Mouse (Mus musculus) thymus, adult 2 months (tissue): ENCODE measurements around the gene Wee1. TPM values are rescaled to one million over a fixed set of nuclear protein-coding genes. Genes with fewer than 3 reads are reported as not detected.
"Not testable (repeated sequence)": the region's sequence is repeated elsewhere in the genome, so short reads cannot be mapped to it uniquely, and the experiment has no call there.

Source experiments
- DNase-seq: peaks from one replicate; pipeline ENCODE4 v3.0.0; 2021
- H3K27ac ChIP-seq: fragments of 200-500 bp; 2 replicates; pipeline ENCODE4 v1.5.1; 2012; ENCODE audit warnings: low read length, control low read depth; ENCODE audit not compliant: control insufficient read depth, insufficient read depth
- H3K27me3 ChIP-seq: fragments of 200-500 bp; 2 replicates; pipeline ENCODE4 v1.6.1; 2012; ENCODE audit warnings: mild to moderate bottlenecking, low read length, moderate library complexity, mixed read lengths; ENCODE audit not compliant: control insufficient read depth, insufficient read depth
- H3K36me3 ChIP-seq: fragments of 200-500 bp; 2 replicates; pipeline ENCODE4 v1.6.1; 2012; ENCODE audit warnings: mild to moderate bottlenecking, low read length, moderate library complexity; ENCODE audit not compliant: control insufficient read depth, insufficient read depth
- H3K4me1 ChIP-seq: fragments of 200-500 bp; replicated peaks from 2 replicates; pipeline ENCODE4 v1.6.1; 2012; ENCODE audit warnings: low read length; ENCODE audit not compliant: control insufficient read depth, insufficient read depth
- H3K4me3 ChIP-seq: fragments of 200-500 bp; 2 replicates; pipeline ENCODE4 v1.5.1; 2012; ENCODE audit warnings: mild to moderate bottlenecking, low read length, control low read depth, moderate library complexity; ENCODE audit not compliant: control insufficient read depth, insufficient read depth
- CTCF ChIP-seq: fragments of 200-500 bp; IDR thresholded peaks from 2 replicates; pipeline ENCODE4 v1.5.1; 2012; ENCODE audit warnings: mild to moderate bottlenecking, control low read depth, low read length, moderate library complexity, borderline replicate concordance; ENCODE audit not compliant: control insufficient read depth, poor library complexity, insufficient read depth; ENCODE audit errors: extremely low read depth
- POLR2A ChIP-seq: fragments of 200-500 bp; IDR thresholded peaks from 2 replicates; pipeline ENCODE4 v1.6.1; 2012; ENCODE audit warnings: mild to moderate bottlenecking, low read length, control low read depth, moderate library complexity; ENCODE audit not compliant: control insufficient read depth, poor library complexity, insufficient read depth; ENCODE audit errors: extremely low read depth
- WGBS: fragments of 180-500 bp; shearing (Covaris S2); methylation state at CpG from one replicate; pipeline ENCODE4 v1.1.7; 2018; 5-methylcytosine and 5-hydroxymethylcytosine counted together
- polyA plus RNA-seq: library from polyadenylated mRNA; depleted of rRNA; stranded (reverse); fragments of >200 nt; gene quantifications from 2 replicates; pipeline ENCODE4 v1.2.3, GENCODE M21; 2012

Wee1 gene
- polyA plus RNA-seq, 1 experiment, result 13.0 TPM

DNA sequence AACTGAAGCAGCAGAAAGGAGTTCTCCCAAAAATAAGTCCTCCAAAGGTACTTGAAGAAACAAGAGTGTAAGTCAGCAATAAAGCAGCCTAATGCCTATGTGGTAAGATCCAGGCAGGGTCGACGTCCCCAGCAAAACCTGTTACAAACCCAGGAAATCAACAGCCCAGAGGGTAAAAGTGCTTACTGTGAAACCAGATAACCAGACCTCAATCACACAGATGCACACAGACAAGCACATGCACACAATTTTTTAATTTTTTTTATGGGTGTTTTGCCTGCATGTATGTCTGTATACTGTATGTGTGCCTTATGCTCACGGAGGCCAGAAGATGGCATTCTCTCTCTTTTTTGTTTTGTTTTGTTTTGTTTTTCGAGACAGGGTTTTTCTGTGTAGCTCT, 25.5 kb upstream of the Wee1 start:
- TF ChIP-seq POLR2A (no peak), CTCF (no peak)
- Histone ChIP-seq H3K27me3 (no peaks in the 10 kb centered on the region), H3K4me3 (no peak overlapping the region), H3K36me3 (peaks cover 48% of the 10 kb centered on the region), H3K27ac (no peak overlapping the region), H3K4me1 (no peaks in the 10 kb centered on the region)
- no peak for DNase-seq
- 90% methylated on average over 4 of the region's 4 CpGs for WGBS

DNA sequence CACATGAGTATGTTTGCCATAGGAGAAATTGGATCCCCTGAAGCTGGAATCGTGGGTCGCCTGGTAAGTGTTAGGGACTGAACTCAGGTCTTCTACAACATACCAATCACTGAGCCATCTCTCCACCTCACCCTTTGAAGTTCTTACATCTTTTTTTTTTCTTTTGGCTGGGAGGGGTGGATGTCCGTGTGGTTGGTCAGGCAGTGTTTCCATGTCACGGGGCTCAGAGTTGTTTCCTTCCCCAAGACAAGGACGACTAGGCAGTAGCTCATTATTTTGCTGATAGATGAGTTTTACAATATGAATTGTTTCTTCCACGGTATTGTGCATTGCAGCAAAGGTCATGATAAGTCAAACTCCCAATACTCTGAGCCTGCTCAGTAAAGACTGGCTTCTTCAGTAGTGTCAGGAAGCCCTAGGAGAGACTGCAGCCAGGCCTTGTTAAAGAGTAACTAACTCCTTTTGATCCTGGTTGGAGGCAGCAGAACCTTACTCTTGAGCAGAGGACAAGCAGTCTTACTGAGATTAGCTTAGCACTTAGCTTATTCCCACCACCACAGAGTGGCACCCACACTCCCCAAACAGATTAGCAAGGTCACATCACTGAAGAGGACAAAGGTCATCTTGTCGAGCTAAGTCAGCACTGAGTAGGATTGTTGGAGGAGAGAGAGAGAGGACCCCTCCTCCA, 24.6 kb upstream of the Wee1 start:
- 86% methylated on average over 7 of the region's 7 CpGs for WGBS
- DNase-seq, result no peak
- Histone ChIP-seq H3K27me3 (no peaks in the 10 kb centered on the region), H3K27ac (no peak overlapping the region), H3K4me1 (no peaks in the 10 kb centered on the region), H3K4me3 (no peak overlapping the region), H3K36me3 (peaks cover 39% of the 10 kb centered on the region)
- TF ChIP-seq CTCF, result no peak

DNA sequence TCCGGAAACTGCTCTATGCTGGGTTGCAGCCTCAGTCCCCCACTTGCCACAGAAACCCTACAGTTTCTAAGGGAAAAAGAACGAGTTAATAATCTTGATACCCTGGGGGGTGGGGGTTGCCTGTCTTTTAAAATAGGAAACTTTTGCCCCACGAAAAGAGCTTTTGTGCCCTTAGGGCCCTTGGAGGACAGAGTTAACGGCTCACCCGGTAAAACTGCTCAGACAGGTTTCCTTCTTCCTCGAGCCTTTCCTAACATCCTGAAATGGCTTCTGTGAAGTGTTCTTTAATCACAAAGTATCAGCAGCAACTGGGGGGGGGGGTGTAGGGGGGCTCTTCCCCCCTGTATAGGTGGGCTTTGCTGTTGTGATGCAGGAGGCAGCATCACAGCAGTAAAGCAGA, 21.0 kb upstream of the Wee1 start:
- H3K27ac ChIP-seq, result no peak overlapping the region
- WGBS, result 81% methylated on average over 6 of the region's 6 CpGs
- DNase-seq, result no peak
- H3K27me3 ChIP-seq, result no peaks in the 10 kb centered on the region
- H3K36me3 ChIP-seq, result peaks cover 3% of the 10 kb centered on the region; the same call in 1 of the 2 replicates
- no peak overlapping the region for H3K4me3 ChIP-seq
- no peaks in the 10 kb centered on the region for H3K4me1 ChIP-seq
- TF ChIP-seq CTCF, result no peak
- TF ChIP-seq POLR2A, result no peak

DNA sequence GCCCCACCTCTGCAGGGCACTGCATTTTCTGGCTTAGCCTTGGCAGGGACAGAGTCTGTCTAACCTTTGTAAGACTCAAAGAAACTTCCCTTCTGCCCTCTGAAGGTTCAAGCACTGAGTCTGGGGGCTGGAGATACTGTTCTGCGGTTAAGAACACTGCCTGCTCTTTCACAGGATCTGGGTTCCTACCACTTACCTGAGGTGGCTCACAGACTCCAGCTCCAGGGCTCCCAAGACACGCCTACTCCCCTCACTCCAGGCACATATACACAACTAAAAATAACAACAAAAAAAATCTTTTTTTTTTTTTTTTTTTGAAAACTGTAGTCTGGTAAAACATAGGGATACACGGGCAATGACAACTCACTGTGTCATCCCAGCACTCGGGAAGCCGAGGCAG, 20.6 kb upstream of the Wee1 start:
- no peak overlapping the region for H3K4me3 ChIP-seq
- no peak for TF ChIP-seq CTCF
- no peak for TF ChIP-seq POLR2A
- WGBS, result 93% methylated on average over 5 of the region's 5 CpGs

DNA sequence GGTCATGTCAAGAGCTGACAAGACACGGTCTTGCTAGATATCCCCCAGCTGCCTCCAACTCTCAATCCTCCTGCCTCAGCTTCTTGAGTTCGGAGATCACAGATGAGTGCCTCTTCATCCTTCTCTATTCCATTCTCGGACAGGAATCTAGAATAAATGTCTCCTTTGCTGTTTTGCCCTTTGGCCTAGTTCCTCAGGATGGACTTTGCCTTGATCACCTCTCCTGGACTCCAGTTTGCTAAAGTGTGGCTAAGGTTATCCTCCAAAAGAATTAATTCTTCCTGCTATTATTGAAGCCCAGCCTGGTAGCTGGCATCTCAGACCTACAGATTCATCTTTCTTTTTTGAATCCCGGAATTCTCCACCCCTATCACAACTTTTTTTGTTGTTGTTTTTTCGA, 16.8 kb upstream of the Wee1 start:
- Histone ChIP-seq H3K36me3 (no peaks in the 10 kb centered on the region), H3K27me3 (no peaks in the 10 kb centered on the region), H3K4me3 (no peak overlapping the region), H3K27ac (no peak overlapping the region), H3K4me1 (peaks cover 13% of the 10 kb centered on the region)
- TF ChIP-seq POLR2A (no peak), CTCF (no peak)
- no peak for DNase-seq
- 94% methylated on average over 5 of the region's 5 CpGs for WGBS

More for the DNA sequence above, 20.6 kb upstream of the Wee1 start:
- H3K27me3 ChIP-seq, result no peaks in the 10 kb centered on the region
- peaks cover 1% of the 10 kb centered on the region for H3K4me1 ChIP-seq
- no peaks in the 10 kb centered on the region for H3K36me3 ChIP-seq
- DNase-seq, result no peak
- H3K27ac ChIP-seq, result no peak overlapping the region

DNA sequence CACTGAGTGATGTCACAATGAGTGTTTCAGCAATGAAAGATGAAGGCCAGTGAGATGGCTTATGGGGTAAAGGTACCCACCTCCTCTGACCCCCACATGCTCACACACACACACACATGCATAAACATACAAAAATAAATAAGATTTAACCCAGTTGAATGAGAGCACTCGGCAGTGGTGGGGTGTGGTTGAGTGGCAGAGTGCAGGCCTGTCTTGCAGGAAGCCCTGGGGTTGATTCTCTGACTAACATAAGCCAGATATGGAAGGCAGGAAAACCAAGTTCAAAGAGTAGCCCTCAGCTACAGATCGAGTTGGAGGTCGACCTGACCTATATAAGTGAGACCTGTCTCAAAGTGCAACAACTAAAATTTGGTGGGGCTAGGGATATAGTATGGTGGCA, 15.2 kb upstream of the Wee1 start:
- Histone ChIP-seq H3K36me3 (no peaks in the 10 kb centered on the region), H3K4me3 (no peak overlapping the region), H3K27me3 (no peaks in the 10 kb centered on the region), H3K27ac (no peak overlapping the region), H3K4me1 (peaks cover 13% of the 10 kb centered on the region)
- no peak for TF ChIP-seq POLR2A
- TF ChIP-seq CTCF, result no peak
- 9% methylated on average over 3 of the region's 3 CpGs for WGBS
- no peak for DNase-seq

DNA sequence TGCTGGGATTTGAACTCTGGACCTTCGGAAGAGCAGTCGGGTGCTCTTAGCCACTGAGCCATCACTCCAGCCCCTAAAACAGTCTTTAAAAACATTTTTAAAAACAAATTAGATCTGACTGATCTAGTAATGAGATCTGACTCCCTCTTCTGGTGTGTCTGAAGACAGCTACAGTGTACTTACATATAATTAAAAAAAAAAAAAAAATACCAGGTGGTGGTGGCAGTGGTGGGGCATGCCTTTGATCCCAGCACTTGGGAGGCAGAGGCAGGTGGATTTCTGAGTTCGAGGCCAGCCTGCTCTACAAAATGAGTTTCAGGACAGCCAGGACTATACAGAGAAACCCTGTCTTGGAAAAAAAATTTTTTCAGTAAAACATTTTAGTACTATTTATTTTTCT, 13.3 kb upstream of the Wee1 start:
- WGBS, result 92% methylated on average over 3 of the region's 3 CpGs
- not testable (repeated sequence) for H3K27ac ChIP-seq, H3K4me3 ChIP-seq, H3K27me3 ChIP-seq, DNase-seq, H3K36me3 ChIP-seq
- H3K4me1 ChIP-seq, result peaks cover 13% of the 10 kb centered on the region
